Mouse (Mus musculus) forebrain, embryonic 11.5 days (tissue): Measurements from ENCODE around the gene Maml3. TPM values are rescaled to one million over a fixed set of nuclear protein-coding genes. Genes with fewer than 3 reads are reported as not detected.

ENCODE experiments used
- ATAC-seq: fragments of 200-750 bp; cut with Nextera tagmentation; replicated peaks from 2 replicates; pipeline ENCODE4 v1.8.0; 2017; ENCODE audit warnings: moderate TSS enrichment; ENCODE audit not compliant: low FRiP score
- DNase-seq: peaks from one replicate; pipeline ENCODE4 v3.0.0-alpha.2; 2017; ENCODE audit warnings: low spot score
- H3K27ac ChIP-seq: fragments of 300-500 bp; sonication (generic); 2 replicates; pipeline ENCODE4 v1.5.1; 2014; ENCODE audit warnings: low read depth, low read length
- H3K27me3 ChIP-seq: fragments of 300-500 bp; sonication (generic); 2 replicates; pipeline ENCODE4 v1.6.1; 2014; ENCODE audit warnings: mild to moderate bottlenecking, low read length, mixed read lengths; ENCODE audit not compliant: control insufficient read depth, insufficient read depth
- H3K36me3 ChIP-seq: fragments of 300-500 bp; sonication (generic); 2 replicates; pipeline ENCODE4 v1.6.1; 2014; ENCODE audit warnings: mild to moderate bottlenecking, low read length, moderate library complexity, mixed read lengths; ENCODE audit not compliant: control insufficient read depth, insufficient read depth
- H3K4me1 ChIP-seq: fragments of 300-500 bp; sonication (generic); replicated peaks from 2 replicates; pipeline ENCODE4 v1.6.1; 2014; ENCODE audit warnings: low read length, mixed read lengths; ENCODE audit not compliant: control insufficient read depth, insufficient read depth
- H3K4me2 ChIP-seq: fragments of 300-500 bp; sonication (generic); 2 replicates; pipeline ENCODE4 v1.6.1; 2014; ENCODE audit warnings: low read depth, mild to moderate bottlenecking, low read length, moderate library complexity, mixed read lengths; ENCODE audit not compliant: severe bottlenecking
- H3K4me3 ChIP-seq: fragments of 300-500 bp; sonication (generic); 2 replicates; pipeline ENCODE4 v1.5.1; 2014; ENCODE audit warnings: low read depth, low read length
- H3K9ac ChIP-seq: fragments of 300-500 bp; sonication (generic); 2 replicates; pipeline ENCODE4 v1.6.1; 2014; ENCODE audit warnings: low read length
- H3K9me3 ChIP-seq: fragments of 300-500 bp; sonication (generic); 2 replicates; pipeline ENCODE4 v1.6.1; 2016; ENCODE audit warnings: low read length, mixed read lengths; ENCODE audit not compliant: control insufficient read depth
- WGBS: fragments of 180-500 bp; shearing (Covaris S2); extraction: QIAGEN DNeasy Blood & Tissue Kit; methylation state at CpG from one replicate; pipeline ENCODE4 v1.1.7; 2014; 5-methylcytosine and 5-hydroxymethylcytosine counted together
- polyA plus RNA-seq: library from polyadenylated mRNA; unstranded; fragments of >200 nt; fragmentation: Nextera tagmentation; extraction: Ambion mirVana; gene quantifications from 2 replicates; pipeline ENCODE4 v1.2.1, GENCODE M21; 2014

The Maml3 gene
- polyA plus RNA-seq, 1 experiment from 2014 or later, result 7.5 TPM

DNA sequence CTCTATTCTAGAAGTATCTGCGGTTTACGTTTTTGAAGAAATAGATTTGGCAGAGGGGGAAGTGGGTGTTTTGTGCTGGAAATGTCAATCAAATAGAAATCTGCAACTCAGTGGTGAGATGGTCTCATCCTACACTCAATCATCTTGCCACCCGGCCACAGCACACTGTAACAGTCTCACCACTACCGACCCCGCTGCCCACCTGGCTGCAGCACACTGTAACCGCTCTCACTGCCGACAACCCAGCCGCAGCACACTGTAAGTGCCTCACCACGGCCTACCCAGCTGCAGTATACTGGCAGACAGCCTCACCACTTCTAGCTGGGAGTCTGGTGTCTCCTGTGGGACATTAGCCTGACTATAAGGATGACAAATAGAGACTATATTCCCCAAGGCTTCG lies 322.7 kb downstream of the Maml3 start:
- Histone ChIP-seq H3K4me2 (no peak overlapping the region), H3K27me3 (no peaks in the 10 kb centered on the region), H3K9me3 (no peaks in the 10 kb centered on the region), H3K4me1 (peaks cover 12% of the 10 kb centered on the region; the same call in 1 of the 2 replicates), H3K9ac (no peak overlapping the region), H3K36me3 (no peaks in the 10 kb centered on the region), H3K4me3 (no peak overlapping the region), H3K27ac (no peak overlapping the region)
- peak; percentile 36 for DNase-seq
- WGBS, result 90% methylated on average over 10 of the region's 10 CpGs
- no peak for ATAC-seq

DNA sequence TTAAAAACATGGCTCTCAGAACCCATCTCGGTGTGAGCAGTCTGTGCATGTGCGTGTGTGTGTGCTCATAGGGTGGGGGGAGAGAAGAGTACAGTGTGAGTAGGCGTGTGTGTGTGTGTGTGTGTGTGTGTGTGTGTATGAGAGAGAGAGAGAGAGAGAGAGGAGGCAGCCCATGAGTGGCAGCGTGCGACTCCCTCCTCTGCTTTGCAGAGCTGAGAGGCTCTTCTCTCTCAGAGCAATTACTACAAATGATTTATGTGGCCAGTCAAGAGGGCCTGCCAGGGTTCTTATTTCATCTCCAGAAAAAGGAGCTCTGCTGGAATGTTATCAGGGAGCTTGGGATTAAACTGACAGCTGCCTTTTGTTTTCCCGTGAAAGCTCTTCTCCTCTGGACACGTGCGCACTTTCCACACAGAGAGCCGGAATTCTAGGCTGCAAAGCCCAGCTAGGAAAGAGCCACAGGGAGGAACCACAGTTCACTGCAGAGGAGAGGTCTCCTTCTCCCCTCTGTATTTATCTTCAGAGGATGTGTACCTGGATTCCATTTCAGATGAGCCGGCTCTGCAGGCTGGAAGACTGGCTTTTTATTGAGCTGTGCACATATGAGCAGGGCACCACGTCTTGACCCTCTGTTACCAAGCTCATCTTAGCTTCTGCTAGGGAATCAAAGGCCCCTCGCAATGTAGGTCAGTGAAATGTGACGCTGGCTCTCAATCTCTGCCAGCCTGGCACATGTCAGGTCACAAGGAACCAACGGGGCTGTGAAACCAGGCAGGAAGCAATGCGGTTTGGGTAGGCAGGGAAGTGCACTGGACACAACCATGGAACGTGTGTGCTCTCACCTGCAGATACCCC lies 325.9 kb downstream of the Maml3 start:
- H3K9ac ChIP-seq, result peak overlapping the region; percentile 2; the same call in 1 of the 2 replicates
- 36% methylated on average over 16 of the region's 16 CpGs for WGBS
- H3K27ac ChIP-seq, result 0 out of 2 replicates have a peak overlapping the region, but pooled peaks have one; percentile 13
- H3K4me3 ChIP-seq, result no peak overlapping the region
- ATAC-seq (peak; percentile 71; the same call in 1 of the 2 replicates), DNase-seq (no peak)
- no peaks in the 10 kb centered on the region for H3K36me3 ChIP-seq
- H3K4me1 ChIP-seq, result peaks cover 12% of the 10 kb centered on the region; the same call in 1 of the 2 replicates
- no peaks in the 10 kb centered on the region for H3K27me3 ChIP-seq
- H3K4me2 ChIP-seq, result no peak overlapping the region
- no peaks in the 10 kb centered on the region for H3K9me3 ChIP-seq

- Histone ChIP-seq H3K27me3 (no peaks in the 10 kb centered on the region), H3K4me2 (no peak overlapping the region), H3K36me3 (no peaks in the 10 kb centered on the region), H3K9ac (no peak overlapping the region), H3K9me3 (no peaks in the 10 kb centered on the region), H3K4me1 (peaks cover 12% of the 10 kb centered on the region; the same call in 1 of the 2 replicates), H3K27ac (no peak overlapping the region), H3K4me3 (no peak overlapping the region)
- WGBS, result 67% methylated on average over 3 of the region's 3 CpGs
- DNase-seq, result no peak
- ATAC-seq, result no peak
Measured at GRCm38 (mm10) chr3:51778179-51778578, 326.7 kb downstream of the Maml3 start.

- H3K9ac ChIP-seq, result no peak overlapping the region
- no peaks in the 10 kb centered on the region for H3K27me3 ChIP-seq
- H3K27ac ChIP-seq, result no peak overlapping the region
- no peaks in the 10 kb centered on the region for H3K36me3 ChIP-seq
- H3K9me3 ChIP-seq, result no peaks in the 10 kb centered on the region
- H3K4me1 ChIP-seq, result peaks cover 15% of the 10 kb centered on the region; the same call in 1 of the 2 replicates
- H3K4me3 ChIP-seq, result no peak overlapping the region
- ATAC-seq, result no peak
- no peak overlapping the region for H3K4me2 ChIP-seq
- DNase-seq, result no peak
- WGBS, result 86% methylated on average over 2 of the region's 2 CpGs
Measured at GRCm38 (mm10) chr3:51776018-51776611, 328.8 kb downstream of the Maml3 start.

GRCm38 (mm10) chr3:51773587-51773986 lies 331.3 kb downstream of the Maml3 start:
- Histone ChIP-seq H3K4me3 (no peak overlapping the region), H3K27ac (no peak overlapping the region)
- 92% methylated on average over 5 of the region's 5 CpGs for WGBS

DNA sequence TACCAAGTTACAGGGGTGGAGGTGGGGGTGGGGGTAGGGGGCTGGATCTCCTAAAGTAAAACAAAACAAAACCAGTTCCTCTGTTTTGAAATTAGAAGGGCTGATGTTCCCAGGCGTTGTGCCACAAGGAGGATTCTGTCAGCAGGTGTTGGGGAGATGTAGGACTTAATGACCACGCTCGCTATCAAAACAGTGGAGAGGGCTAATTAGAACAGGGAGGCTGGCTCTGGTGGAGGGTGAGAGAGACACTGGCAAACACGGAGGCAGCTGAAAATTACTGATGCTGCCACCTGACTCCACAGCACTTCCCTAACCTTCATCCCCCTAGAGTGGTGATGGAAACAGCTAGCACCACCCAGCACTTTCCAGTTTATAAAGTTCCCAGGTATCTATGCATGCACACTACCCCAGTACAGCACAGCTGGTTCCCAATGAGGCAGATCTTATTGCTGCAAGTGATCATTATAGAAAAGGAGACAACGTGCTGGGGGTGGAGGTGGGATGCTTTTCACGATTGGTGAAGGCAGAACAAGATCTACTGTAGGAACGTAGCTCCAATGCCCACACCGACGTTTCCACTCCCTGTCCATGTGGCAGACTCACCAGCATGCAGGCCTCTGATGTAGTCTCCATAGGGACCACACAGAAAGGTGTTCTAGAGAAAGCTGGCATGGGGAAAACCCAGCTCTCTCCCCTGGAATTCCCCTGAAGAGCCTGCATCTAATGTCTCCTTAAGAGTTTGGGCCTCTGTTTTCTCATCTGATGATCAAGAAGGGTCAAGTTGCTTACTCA lies 332.8 kb downstream of the Maml3 start:
- Histone ChIP-seq H3K9me3 (no peaks in the 10 kb centered on the region), H3K36me3 (no peaks in the 10 kb centered on the region), H3K4me1 (peaks cover 4% of the 10 kb centered on the region; the same call in 1 of the 2 replicates), H3K4me2 (no peak overlapping the region), H3K27ac (0 out of 2 replicates have a peak overlapping the region, but pooled peaks have one; percentile 19), H3K4me3 (no peak overlapping the region), H3K9ac (no peak overlapping the region), H3K27me3 (no peaks in the 10 kb centered on the region)
- ATAC-seq (peak; percentile 39), DNase-seq (peak; percentile 44)
- 66% methylated on average over 9 of the region's 9 CpGs for WGBS

More at GRCm38 (mm10) chr3:51773587-51773986, 331.3 kb downstream of the Maml3 start:
- Histone ChIP-seq H3K36me3 (no peaks in the 10 kb centered on the region), H3K4me1 (peaks cover 7% of the 10 kb centered on the region; the same call in 1 of the 2 replicates), H3K9ac (no peak overlapping the region), H3K4me2 (no peak overlapping the region), H3K9me3 (no peaks in the 10 kb centered on the region), H3K27me3 (no peaks in the 10 kb centered on the region)
- no peak for ATAC-seq
- DNase-seq, result peak; percentile 14

DNA sequence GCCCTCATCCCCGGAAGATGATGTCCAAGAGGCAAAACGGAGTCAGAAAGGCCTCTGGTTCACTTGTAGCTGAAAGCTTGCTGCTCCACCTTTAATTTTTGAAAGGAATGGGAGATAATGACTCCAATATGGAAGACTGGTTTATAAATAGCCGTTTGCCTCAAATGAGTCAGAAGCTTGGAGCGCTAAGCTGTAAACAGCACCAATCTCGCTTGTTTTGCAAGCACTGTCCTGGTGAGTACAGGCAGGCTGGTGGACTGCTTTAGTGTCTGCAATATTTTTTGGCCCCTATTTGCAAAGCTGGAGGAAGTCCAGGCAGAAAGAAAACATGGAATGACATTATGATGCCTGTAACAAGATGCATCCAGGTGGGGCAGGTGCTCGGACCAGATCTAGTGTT lies 335.7 kb downstream of the Maml3 start:
- Histone ChIP-seq H3K27ac (no peak overlapping the region), H3K4me3 (no peak overlapping the region), H3K27me3 (no peaks in the 10 kb centered on the region), H3K9ac (no peak overlapping the region), H3K36me3 (no peaks in the 10 kb centered on the region), H3K4me1 (peaks cover 4% of the 10 kb centered on the region; the same call in 1 of the 2 replicates), H3K4me2 (no peak overlapping the region), H3K9me3 (no peaks in the 10 kb centered on the region)
- ATAC-seq (no peak), DNase-seq (peak; percentile 19)
- WGBS, result 94% methylated on average over 6 of the region's 6 CpGs

DNA sequence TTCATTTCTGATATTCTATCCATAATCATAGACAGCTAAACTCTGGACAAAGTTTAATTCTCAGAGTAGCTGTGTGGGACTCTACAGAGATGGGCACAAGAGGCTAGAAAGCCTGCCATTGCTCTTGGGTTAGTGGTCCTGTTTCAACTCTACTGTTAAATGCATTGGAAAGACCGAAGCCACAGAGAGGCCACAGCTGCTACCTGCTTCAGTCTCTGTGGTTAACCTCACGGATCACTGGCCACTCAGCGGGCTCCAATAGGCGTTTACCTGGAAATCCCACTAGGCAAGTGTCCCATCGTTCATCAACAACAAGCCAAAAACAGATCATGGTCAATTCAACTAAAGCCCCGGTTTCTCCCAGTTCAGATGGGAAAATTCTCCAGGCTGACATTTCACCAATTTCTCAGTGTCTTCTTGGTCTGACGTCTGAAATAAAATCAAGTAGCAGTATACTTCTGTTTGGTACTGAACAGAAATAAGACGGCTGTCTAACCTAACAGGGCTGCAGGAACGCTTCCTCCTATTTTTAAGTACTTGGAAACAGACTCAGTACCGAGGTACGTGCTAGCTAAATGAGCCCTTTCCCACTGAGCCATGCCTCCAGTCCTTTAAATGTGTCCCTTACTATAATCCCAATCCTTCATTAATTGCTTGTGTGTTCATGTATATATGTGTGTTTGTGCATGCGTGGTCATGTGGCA lies 339.5 kb downstream of the Maml3 start:
- no peak overlapping the region for H3K4me3 ChIP-seq
- no peaks in the 10 kb centered on the region for H3K4me1 ChIP-seq
- H3K4me2 ChIP-seq, result no peak overlapping the region
- H3K9ac ChIP-seq, result no peak overlapping the region
- WGBS, result 88% methylated on average over 12 of the region's 12 CpGs
- H3K36me3 ChIP-seq, result no peaks in the 10 kb centered on the region
- DNase-seq (peak; percentile 10), ATAC-seq (no peak)
- H3K27me3 ChIP-seq, result no peaks in the 10 kb centered on the region
- no peak overlapping the region for H3K27ac ChIP-seq
- H3K9me3 ChIP-seq, result no peaks in the 10 kb centered on the region
